Mouse (Mus musculus): ENCODE data around the gene Tmem229b. TPM values are rescaled to one million over a fixed set of nuclear protein-coding genes. Genes with fewer than 3 reads are reported as not detected.

Gene Tmem229b
- total and polyA plus RNA-seq, 3 experiments, result 13.8 to 20.5 TPM; not detected in 1

DNA sequence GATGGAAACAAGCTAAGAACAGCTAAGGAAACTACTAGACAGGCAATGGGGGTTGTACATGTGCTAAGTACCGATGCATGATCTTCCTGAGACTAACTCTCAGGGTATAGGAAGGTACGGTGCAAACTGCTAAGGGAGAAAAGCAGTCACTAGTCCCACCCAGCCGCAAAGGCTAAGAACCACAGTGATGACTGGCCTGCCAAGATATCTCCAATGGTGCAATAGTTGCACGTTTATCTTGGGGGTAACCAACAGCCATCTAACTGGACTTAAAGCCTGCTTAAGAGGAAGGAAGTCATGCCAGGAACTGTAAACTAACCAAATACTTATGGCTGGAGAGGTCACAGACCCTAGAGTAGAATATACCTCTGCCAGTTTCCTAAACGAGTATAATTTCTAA lies 5.0 kb downstream of the Tmem229b start:
- Histone ChIP-seq H3K4me1 (ENCODE audit: control insufficient read depth in 1 of 2, insufficient read depth in 2 of 2, low read length in 2 of 2) (peaks cover 2 to 17% of the 10 kb centered on the region in 2 experiments; a peak in 3 of 4 replicates), H3K9me3 (replicated peaks; ENCODE audit: insufficient read depth, low read length) (no peaks in the 10 kb centered on the region), H3K9ac (ENCODE audit: control insufficient read depth, low read depth, low read length, poor library complexity, severe bottlenecking) (no peak overlapping the region), H3K27ac (ENCODE audit: control insufficient read depth, low read depth, low read length) (peak overlapping the region; percentile 68), H3K36me3 (ENCODE audit: control insufficient read depth in 1 of 2, insufficient read depth in 2 of 2, low read length in 2 of 2) (peaks cover 0 to 9% of the 10 kb centered on the region in 2 experiments; a peak in 2 of 4 replicates), H3K4me3 (ENCODE audit: control insufficient read depth in 1 of 2, insufficient read depth in 1 of 2, low read depth in 2 of 2, low read length in 2 of 2) (no peak overlapping the region), H3K27me3 (ENCODE audit: control insufficient read depth in 1 of 2, insufficient read depth in 2 of 2, low read length in 2 of 2) (no peaks in the 10 kb centered on the region), H3K79me2 (ENCODE audit: control insufficient read depth, insufficient read depth, low read length, poor library complexity) (peaks cover 4% of the 10 kb centered on the region; the same call in 1 of the 2 replicates)
- peak; percentile 74 for TF ChIP-seq BHLHE40 (IDR thresholded peaks at IDR 0.05; ENCODE audit: borderline replicate concordance, low read depth, low read length)
- no peak for TF ChIP-seq CTCF (IDR thresholded peaks at IDR 0.05 in 2 of 3, conservative IDR thresholded peaks at IDR 0.05 in 1 of 3; ENCODE audit: control insufficient read depth in 1 of 3, insufficient read depth in 1 of 3, low read depth in 2 of 3, low read length in 3 of 3, poor library complexity in 1 of 3, severe bottlenecking in 1 of 3)
- 0 out of 2 replicates have a peak, but pooled peaks have one; percentile 23 for TF ChIP-seq SIN3A (IDR thresholded peaks at IDR 0.05; ENCODE audit: low read length)
- peak; percentile 78 for TF ChIP-seq TCF12 (IDR thresholded peaks at IDR 0.05; ENCODE audit: low read depth, low read length)
- TF ChIP-seq MYC (IDR thresholded peaks at IDR 0.05; ENCODE audit: low read depth, low read length), result peak; percentile 48; the same call in 1 of the 2 replicates
- TF ChIP-seq POLR2AphosphoS2 (IDR thresholded peaks at IDR 0.05; ENCODE audit: low read length), result no peak
- TF ChIP-seq MAX (IDR thresholded peaks at IDR 0.05; ENCODE audit: low read length), result 0 out of 2 replicates have a peak, but pooled peaks have one; percentile 34
- peak; percentile 49; the same call in 1 of the 2 replicates for TF ChIP-seq ETS1 (IDR thresholded peaks at IDR 0.05; ENCODE audit: low read depth, low read length)
- TF ChIP-seq TAL1 (IDR thresholded peaks at IDR 0.05; ENCODE audit: low read length), result peak; percentile 76
- TF ChIP-seq RAD21 (IDR thresholded peaks at IDR 0.05; ENCODE audit: low read depth, low read length), result no peak
- no peak for TF ChIP-seq USF1 (IDR thresholded peaks at IDR 0.05; ENCODE audit: low read depth, low read length)
- TF ChIP-seq MAZ (IDR thresholded peaks at IDR 0.05; ENCODE audit: low read depth, low read length), result no peak
- no peak for TF ChIP-seq KAT2A (conservative IDR thresholded peaks at IDR 0.05; ENCODE audit: low read depth, low read length)
- TF ChIP-seq UBTF (IDR thresholded peaks at IDR 0.05; ENCODE audit: borderline replicate concordance, insufficient read depth, low read depth, low read length), result no peak
- 0 out of 2 replicates have a peak, but pooled peaks have one; percentile 20 for TF ChIP-seq RCOR1 (IDR thresholded peaks at IDR 0.05; ENCODE audit: low read depth, low read length)
- peak; percentile 84 to 90 for TF ChIP-seq EP300 (IDR thresholded peaks at IDR 0.05; ENCODE audit: low read depth in 1 of 2, low read length in 2 of 2)
- TF ChIP-seq USF2 (IDR thresholded peaks at IDR 0.05; ENCODE audit: borderline replicate concordance in 1 of 2, insufficient read depth in 1 of 2, low read depth in 1 of 2, low read length in 2 of 2), result no peak
- peak; percentile 65 for TF ChIP-seq GATA1 (IDR thresholded peaks at IDR 0.05; ENCODE audit: low read depth, low read length)
- peak; percentile 74 for TF ChIP-seq MYB (IDR thresholded peaks at IDR 0.05; ENCODE audit: low read depth, low read length)
- DNase-seq (ENCODE audit: low read depth, low spot score), result peak; percentile 78

DNA sequence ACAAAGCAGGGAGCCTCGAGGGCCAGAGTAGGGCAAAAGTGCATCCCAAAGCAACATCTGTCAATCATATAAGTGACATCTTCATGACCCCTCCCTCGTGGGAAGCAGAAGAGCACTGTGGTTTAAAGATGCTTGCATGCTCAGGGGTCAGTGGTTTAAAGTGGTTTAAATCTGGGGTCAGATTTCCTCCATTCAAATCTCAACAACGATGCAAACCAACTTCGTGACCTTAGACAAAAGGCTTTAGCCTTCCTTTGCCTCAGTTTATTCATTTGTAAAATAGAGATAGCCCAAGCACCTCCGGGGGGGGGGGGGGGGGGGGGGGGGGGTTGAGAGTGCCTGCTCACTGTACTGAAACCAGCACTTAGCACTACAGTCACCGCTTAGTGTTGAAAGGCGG lies 10.7 kb downstream of the Tmem229b start:
- Histone ChIP-seq H3K4me3 (ENCODE audit: control insufficient read depth in 1 of 2, insufficient read depth in 1 of 2, low read depth in 2 of 2, low read length in 2 of 2) (no peak overlapping the region), H3K9me3 (replicated peaks; ENCODE audit: insufficient read depth, low read length) (no peaks in the 10 kb centered on the region), H3K79me2 (ENCODE audit: control insufficient read depth, insufficient read depth, low read length, poor library complexity) (no peaks in the 10 kb centered on the region), H3K27ac (ENCODE audit: control insufficient read depth, low read depth, low read length) (no peak overlapping the region), H3K9ac (ENCODE audit: control insufficient read depth, low read depth, low read length, poor library complexity, severe bottlenecking) (no peak overlapping the region), H3K27me3 (ENCODE audit: control insufficient read depth in 1 of 2, insufficient read depth in 2 of 2, low read length in 2 of 2) (no peaks in the 10 kb centered on the region), H3K36me3 (ENCODE audit: control insufficient read depth in 1 of 2, insufficient read depth in 2 of 2, low read length in 2 of 2) (no peaks in the 10 kb centered on the region), H3K4me1 (ENCODE audit: control insufficient read depth in 1 of 2, insufficient read depth in 2 of 2, low read length in 2 of 2) (peaks cover 0 to 2% of the 10 kb centered on the region in 2 experiments; a peak in 1 of 4 replicates)
- DNase-seq (ENCODE audit: low read depth, low spot score), result no peak
- no peak for TF ChIP-seq GABPA (IDR thresholded peaks at IDR 0.05; ENCODE audit: low read depth, low read length)
- no peak for TF ChIP-seq GATA1 (IDR thresholded peaks at IDR 0.05; ENCODE audit: low read depth, low read length)
- TF ChIP-seq MAZ (IDR thresholded peaks at IDR 0.05; ENCODE audit: low read depth, low read length), result no peak
- no peak for TF ChIP-seq POLR2AphosphoS2 (IDR thresholded peaks at IDR 0.05; ENCODE audit: low read length)
- TF ChIP-seq USF2 (IDR thresholded peaks at IDR 0.05; ENCODE audit: borderline replicate concordance in 1 of 2, insufficient read depth in 1 of 2, low read depth in 1 of 2, low read length in 2 of 2), result no peak
- no peak for TF ChIP-seq TBP (IDR thresholded peaks at IDR 0.05; ENCODE audit: low read depth, low read length)
- no peak for TF ChIP-seq TCF12 (IDR thresholded peaks at IDR 0.05; ENCODE audit: low read depth, low read length)
- no peak for TF ChIP-seq CHD2 (IDR thresholded peaks at IDR 0.05; ENCODE audit: low read length)
- TF ChIP-seq RAD21 (IDR thresholded peaks at IDR 0.05; ENCODE audit: low read depth, low read length), result no peak
- no peak for TF ChIP-seq CTCF (IDR thresholded peaks at IDR 0.05 in 2 of 3, conservative IDR thresholded peaks at IDR 0.05 in 1 of 3; ENCODE audit: control insufficient read depth in 1 of 3, insufficient read depth in 1 of 3, low read depth in 2 of 3, low read length in 3 of 3, poor library complexity in 1 of 3, severe bottlenecking in 1 of 3)
- TF ChIP-seq NELFE (IDR thresholded peaks at IDR 0.05; ENCODE audit: low read depth, low read length), result no peak
- TF ChIP-seq POLR2AphosphoS5 (IDR thresholded peaks at IDR 0.05; ENCODE audit: borderline replicate concordance, low read depth, low read length), result no peak
- no peak for TF ChIP-seq NRF1 (IDR thresholded peaks at IDR 0.05; ENCODE audit: insufficient read depth, low read depth, low read length, poor library complexity, severe bottlenecking)
- no peak for TF ChIP-seq BHLHE40 (IDR thresholded peaks at IDR 0.05; ENCODE audit: borderline replicate concordance, low read depth, low read length)
- TF ChIP-seq MYB (IDR thresholded peaks at IDR 0.05; ENCODE audit: low read depth, low read length), result no peak
- no peak for TF ChIP-seq ZKSCAN1 (IDR thresholded peaks at IDR 0.05; ENCODE audit: low read depth, low read length)
- no peak for TF ChIP-seq UBTF (IDR thresholded peaks at IDR 0.05; ENCODE audit: borderline replicate concordance, insufficient read depth, low read depth, low read length)
- no peak for TF ChIP-seq MEF2A (IDR thresholded peaks at IDR 0.05; ENCODE audit: extremely low read depth, insufficient replicate concordance, low read depth, low read length, poor library complexity, severe bottlenecking)
- TF ChIP-seq MAX (IDR thresholded peaks at IDR 0.05; ENCODE audit: low read length), result no peak

All from MEL (cell line).